Mouse (Mus musculus) hematopoietic stem cell, adult 5-6 weeks (primary cell): Measurements from ENCODE around the gene Casp2. TPM values are rescaled to one million over a fixed set of nuclear protein-coding genes. Genes with fewer than 3 reads are reported as not detected.

Experiments used
- ATAC-seq, 2 experiments: fragments of 125-278 bp in 1 of 2; replicated peaks in 1 of 2; 2 replicates each; pipeline ENCODE4 v1.8.0; 2016 to 2017; ENCODE audit warnings: inconsistent platforms in 2 of 2, mild to moderate bottlenecking in 2 of 2, moderate number of reproducible peaks in 2 of 2, low read depth in 1 of 2, moderate TSS enrichment in 1 of 2; ENCODE audit not compliant: low FRiP score in 2 of 2, poor library complexity in 2 of 2, severe bottlenecking in 2 of 2, insufficient read depth in 1 of 2, low TSS enrichment in 1 of 2
- total RNA-seq: library from RNA; stranded (forward); fragments of 172-1452, 232-1000 nt; gene quantifications from 2 replicates; pipeline ENCODE4 v1.2.3, GENCODE M21; 2017

Casp2 gene
- total RNA-seq, 1 experiment from 2014 or later = 101 TPM

GRCm38 (mm10) chr6:42325268-42325609 is 60.5 kb downstream of the Casp2 start:
- peak; percentile 72 to 75 for ATAC-seq

DNA sequence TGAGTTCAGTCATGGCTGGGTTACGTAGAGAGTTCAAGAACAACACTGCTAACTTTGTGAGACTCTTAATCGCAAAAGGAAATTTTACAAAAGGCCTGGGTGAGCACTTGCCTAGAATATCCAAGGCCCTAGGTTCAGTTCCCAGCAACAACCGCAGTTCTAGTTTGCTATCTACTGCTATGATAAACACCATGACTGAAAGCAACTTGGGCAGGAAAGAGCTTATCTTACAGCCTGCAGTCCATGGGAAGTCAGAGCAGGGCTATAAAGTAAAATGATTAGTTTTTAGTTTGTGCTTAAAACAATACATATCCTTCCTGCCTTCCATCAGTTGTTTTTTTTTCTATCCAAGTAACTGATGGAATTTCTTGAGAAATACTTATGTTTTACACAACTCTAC is 61.7 kb downstream of the Casp2 start:
- no peak for ATAC-seq

DNA sequence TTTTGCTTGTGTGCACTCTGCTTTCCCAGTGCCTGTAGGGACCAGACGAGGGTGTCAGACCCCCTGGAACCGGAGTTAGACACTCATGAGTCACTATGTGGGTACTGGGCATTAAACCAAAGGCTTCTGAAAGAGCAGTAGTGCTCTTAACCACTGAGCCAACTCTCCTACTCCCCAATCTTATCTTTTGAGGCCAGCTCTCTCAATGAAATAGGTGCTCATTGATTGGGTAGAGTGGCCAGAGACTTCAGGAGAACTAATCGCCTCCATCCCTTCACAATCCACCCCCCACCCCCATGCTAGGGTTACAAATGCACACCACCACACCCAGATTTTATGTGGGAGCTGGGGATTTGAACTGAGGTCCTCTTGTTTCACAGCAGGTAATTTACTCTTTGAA is 64.0 kb downstream of the Casp2 start:
- no peak for ATAC-seq

- no peak for ATAC-seq
Measured at GRCm38 (mm10) chr6:42330216-42330615, 65.4 kb downstream of the Casp2 start.

DNA sequence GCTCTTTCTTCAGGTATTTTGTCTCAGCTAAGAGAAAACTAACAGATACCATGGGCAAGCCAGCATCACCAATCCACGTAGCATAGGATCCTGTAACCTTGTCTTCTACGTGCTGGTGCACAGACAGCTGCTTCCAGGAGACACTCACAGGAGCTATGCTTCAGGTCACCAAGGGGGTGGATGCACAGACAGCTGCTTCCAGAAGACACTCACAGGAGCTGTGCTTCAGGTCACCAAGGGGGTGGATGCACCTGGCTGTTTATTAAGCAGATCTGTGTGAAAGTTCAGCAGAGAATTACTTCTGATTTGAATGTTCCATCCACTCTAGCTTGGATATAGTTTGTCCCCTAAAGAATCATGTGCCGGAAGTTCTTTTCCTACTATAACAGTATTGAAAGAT is 66.2 kb downstream of the Casp2 start:
- ATAC-seq = no peak

Other genes with a start within 250 kb of the Casp2 start
- gene Sva, start 226.6 kb upstream of the Casp2 start, total RNA-seq = not detected in 2 replicates
- not detected in 2 replicates for gene Tas2r139, start 124.0 kb upstream of the Casp2 start, total RNA-seq
- gene Tas2r144, start 49.7 kb upstream of the Casp2 start, total RNA-seq = not detected in 2 replicates
- gene Gstk1, start 19.1 kb upstream of the Casp2 start, total RNA-seq = 19.0 and 25.7 TPM in 2 replicates
- not detected in 2 replicates for gene Tmem139, start 3.0 kb upstream of the Casp2 start, total RNA-seq
- 0.75 TPM in 1 of 2 replicates, not detected in the other for gene Clcn1, start 21.7 kb downstream of the Casp2 start, total RNA-seq
- gene Fam131b, start 59.7 kb downstream of the Casp2 start, total RNA-seq = not detected in 2 replicates
- gene Zyx, start 84.6 kb downstream of the Casp2 start, total RNA-seq = 71.2 and 71.8 TPM in 2 replicates
- gene Epha1, start 108.3 kb downstream of the Casp2 start, total RNA-seq = 0.56 and 0.84 TPM in 2 replicates
- not detected in 2 replicates for gene Tas2r143, start 135.3 kb downstream of the Casp2 start, total RNA-seq
- gene Tas2r135, start 140.4 kb downstream of the Casp2 start, total RNA-seq = not detected in 2 replicates
- gene Tas2r126, start 169.6 kb downstream of the Casp2 start, total RNA-seq = not detected in 2 replicates
- gene Olfr458, start 200.2 kb downstream of the Casp2 start, total RNA-seq = not detected in 2 replicates
- gene Olfr457, start 211.3 kb downstream of the Casp2 start, total RNA-seq = not detected in 2 replicates
- not detected in 2 replicates for gene Olfr456, start 222.2 kb downstream of the Casp2 start, total RNA-seq